Mouse (Mus musculus): ENCODE results near the gene Gm10668. TPM values are rescaled to one million over a fixed set of nuclear protein-coding genes. Genes with fewer than 3 reads are reported as not detected.
"Not testable (repeated sequence)": the region's sequence is repeated elsewhere in the genome, so short reads cannot be mapped to it uniquely, and the experiment has no call there.

Gene Gm10668
- total RNA-seq (2021) = not detected

- intact Hi-C loops (cut with DNase I); DNase-seq (ENCODE audit: low spot score in 2 of 2): not testable (repeated sequence)
These were observed at the start of gene Gm10668 for GRCm38 (mm10) chr7:20730524-20730923. Gm10668 (minus strand) TSS chr7:20730624.

GRCm38 (mm10) chr7:20770885-20771284, 40.5 kb upstream of the Gm10668 start, which contains the start of gene Vmn1r112:
Vmn1r112 (plus strand) TSS chr7:20771185.
- intact Hi-C loops (cut with DNase I); DNase-seq (ENCODE audit: low spot score in 2 of 2): not testable (repeated sequence)

- intact Hi-C loops (cut with DNase I); DNase-seq (ENCODE audit: low spot score in 2 of 2): not testable (repeated sequence)
These were observed 27.3 kb downstream of the Gm10668 start, which contains the start of gene Vmn1r111 for GRCm38 (mm10) chr7:20703116-20703515. Vmn1r111 (minus strand) TSS chr7:20703216.

Other genes with a start within 250 kb of the Gm10668 start
- not detected for gene Vmn1r103, start 220.1 kb downstream of the Gm10668 start, total RNA-seq (2021)
- not detected for gene Vmn1r104, start 196.8 kb downstream of the Gm10668 start, total RNA-seq (2021)
- not detected for gene Gm5726, start 184.9 kb downstream of the Gm10668 start, total RNA-seq (2021)
- not detected for gene Gm4141, start 154.4 kb downstream of the Gm10668 start, total RNA-seq (2021)
- not detected for gene Gm4513, start 131.6 kb downstream of the Gm10668 start, total RNA-seq (2021)
- gene Vmn1r107, start 61.7 kb downstream of the Gm10668 start, total RNA-seq (2021) = not detected
- gene Vmn1r111, start 27.4 kb downstream of the Gm10668 start, total RNA-seq (2021) = not detected
- gene Vmn1r112, start 40.6 kb upstream of the Gm10668 start, total RNA-seq (2021) = not detected
- gene Vmn1r113, start 56.7 kb upstream of the Gm10668 start, total RNA-seq (2021) = not detected
- gene Vmn1r114, start 81.6 kb upstream of the Gm10668 start, total RNA-seq (2021) = not detected
- not detected for gene Vmn1r115, start 114.4 kb upstream of the Gm10668 start, total RNA-seq (2021)
- not detected for gene Vmn1r116, start 141.6 kb upstream of the Gm10668 start, total RNA-seq (2021)
- not detected for gene Vmn1r117, start 153.5 kb upstream of the Gm10668 start, total RNA-seq (2021)
- not detected for gene Vmn1r118, start 181.7 kb upstream of the Gm10668 start, total RNA-seq (2021)